Mouse (Mus musculus): ENCODE measurements around the gene Uaca. TPM values are rescaled to one million over a fixed set of nuclear protein-coding genes. Genes with fewer than 3 reads are reported as not detected.

The Uaca gene
- total RNA-seq (2012; rRNA removed) (0.17 and 0.34 TPM in 2 replicates), total RNA-seq (2014; rRNA removed) (not detected in 2 replicates), polyA plus RNA-seq (2012; ENCODE audit: insufficient read length, low read depth) (0.17 and 0.18 TPM in 2 replicates)

DNA sequence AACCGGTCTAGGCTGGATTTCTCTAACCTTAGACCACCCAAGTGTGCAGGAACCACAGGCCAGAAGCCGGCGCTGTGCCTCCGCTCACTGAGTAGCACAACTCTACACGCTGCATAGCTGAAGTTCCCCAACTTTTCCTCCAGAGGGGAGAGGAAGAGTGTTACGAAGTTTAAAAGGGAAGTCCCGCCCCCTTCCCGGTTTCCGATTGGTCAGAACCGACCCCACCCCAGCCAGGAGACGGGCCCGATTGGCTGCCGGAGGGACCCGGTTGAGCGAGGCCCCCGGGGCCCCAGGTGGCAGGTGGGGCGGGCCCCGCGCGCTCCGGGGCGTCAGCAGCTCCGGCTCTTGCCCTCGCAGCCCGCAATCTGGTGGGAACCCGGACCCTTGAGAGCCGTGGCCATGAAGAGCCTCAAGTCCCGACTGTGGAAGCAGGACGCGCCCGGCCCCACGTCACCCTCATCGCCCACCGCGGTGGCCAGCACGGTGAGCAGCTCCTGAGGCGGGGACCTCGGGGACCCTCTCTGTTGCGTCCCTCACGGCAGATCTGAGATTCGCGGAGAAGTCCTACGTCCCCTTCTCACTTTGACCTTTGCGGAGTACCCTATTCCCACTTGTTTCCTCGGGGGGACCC is at the start of gene Uaca:
TSS of gene Uaca (plus strand) at position 333 of the 631 bp plus-strand sequence.
- in situ Hi-C loops (cut with MboI; ENCODE audit: low pct_ligation_motif_present, low pct_unique_long_range_greater_than_20kb, low sequenced_read_pairs), result no loop called here
- H3K9me3 ChIP-seq (replicated peaks; ENCODE audit: low read length), result no peaks in the 10 kb centered on the region
- no peaks in the 10 kb centered on the region for H3K79me2 ChIP-seq (replicated peaks; ENCODE audit: control insufficient read depth, extremely low read depth, insufficient read depth, poor library complexity, severe bottlenecking)
- H3K27ac ChIP-seq (ENCODE audit: insufficient read depth, low read depth), result no peak within 1 kb of the TSS
- TF ChIP-seq NELFE (IDR thresholded peaks at IDR 0.05; ENCODE audit: low read depth, low read length), result no peak
- TF ChIP-seq TBP (conservative IDR thresholded peaks at IDR 0.05; ENCODE audit: low read depth, low read length), result no peak
- TF ChIP-seq ETS1 (conservative IDR thresholded peaks at IDR 0.05; ENCODE audit: low read depth, low read length), result no peak
- no peak for TF ChIP-seq GABPA (IDR thresholded peaks at IDR 0.05; ENCODE audit: insufficient replicate concordance, low read depth, low read length)
- TF ChIP-seq BHLHE40 (IDR thresholded peaks at IDR 0.05; ENCODE audit: low read depth, low read length), result no peak
- no peak for TF ChIP-seq ELF1 (IDR thresholded peaks at IDR 0.05; ENCODE audit: low read depth, low read length)
- TF ChIP-seq ZKSCAN1 (IDR thresholded peaks at IDR 0.05; ENCODE audit: borderline replicate concordance, low read depth, low read length), result no peak
- TF ChIP-seq MAZ (IDR thresholded peaks at IDR 0.05; ENCODE audit: low read depth, low read length), result no peak
- no peak for TF ChIP-seq JUN (IDR thresholded peaks at IDR 0.05; ENCODE audit: insufficient read depth, low read depth, low read length)
- TF ChIP-seq JUND (conservative IDR thresholded peaks at IDR 0.05; ENCODE audit: low read depth, low read length), result no peak
- no peak for TF ChIP-seq RAD21 (IDR thresholded peaks at IDR 0.05; ENCODE audit: low read depth, low read length)
- TF ChIP-seq MEF2A (IDR thresholded peaks at IDR 0.05; ENCODE audit: borderline replicate concordance, low read depth, low read length), result no peak
- no peak for TF ChIP-seq MAX (IDR thresholded peaks at IDR 0.05; ENCODE audit: low read length)
- no peak for TF ChIP-seq KAT2A (IDR thresholded peaks at IDR 0.05; ENCODE audit: insufficient replicate concordance, low read length)
- TF ChIP-seq HCFC1 (IDR thresholded peaks at IDR 0.05; ENCODE audit: low read depth, low read length), result no peak
- no peak for TF ChIP-seq EP300 (IDR thresholded peaks at IDR 0.05; ENCODE audit: low read length)
- TF ChIP-seq USF1 (IDR thresholded peaks at IDR 0.05; ENCODE audit: low read depth, low read length), result no peak
- no peak for TF ChIP-seq ZMIZ1 (IDR thresholded peaks at IDR 0.05; ENCODE audit: low read depth, low read length)
- DNase-seq (ENCODE audit: extremely low read depth), result no peak
- H3K4me2 ChIP-seq (ENCODE audit: insufficient read depth, low read depth, poor library complexity, severe bottlenecking), result no peak within 1 kb of the TSS
- dilution Hi-C loops (cut with MboI; ENCODE audit: extremely low pct_ligation_motif_present, extremely low pct_unique_long_range_greater_than_20kb, low sequenced_read_pairs), result no loop called here
- H3K27me3 ChIP-seq (replicated peaks), result no peaks in the 10 kb centered on the region
- H3K4me1 ChIP-seq (ENCODE audit: control insufficient read depth in 1 of 2, insufficient read depth in 2 of 2), result no peaks in the 10 kb centered on the region
- no peak within 1 kb of the TSS for H3K4me3 ChIP-seq (replicated peaks in 1 of 3; ENCODE audit: low read depth in 2 of 3, low read length in 2 of 3, poor library complexity in 1 of 3)
- H3K36me3 ChIP-seq (replicated peaks in 1 of 2; ENCODE audit: control insufficient read depth in 1 of 2, insufficient read depth in 1 of 2, low read length in 1 of 2), result no peaks in the 10 kb centered on the region
- no peak within 1 kb of the TSS for H3K9ac ChIP-seq (ENCODE audit: insufficient read depth, low read depth)

DNA sequence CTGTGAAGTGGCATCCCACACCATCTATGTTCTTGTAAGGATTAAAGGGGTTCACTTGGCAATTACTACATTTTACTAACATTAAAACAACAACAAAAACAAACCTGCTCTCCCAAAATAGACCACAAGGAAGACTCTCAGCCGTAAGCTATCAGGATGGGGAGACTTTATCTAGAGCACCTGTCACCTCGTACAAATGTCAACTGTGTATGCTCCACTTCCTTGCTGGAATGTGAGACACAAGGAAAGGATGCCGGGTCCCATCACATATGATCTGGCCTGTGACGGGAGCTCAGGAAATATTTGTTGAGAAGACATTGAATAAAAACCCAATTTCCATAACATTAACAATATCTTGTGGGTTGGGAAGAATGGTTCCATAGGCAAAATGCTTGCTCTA is 49.4 kb upstream of the Uaca start:
- no peaks in the 10 kb centered on the region for H3K36me3 ChIP-seq (replicated peaks in 1 of 2; ENCODE audit: control insufficient read depth in 1 of 2, insufficient read depth in 1 of 2, low read length in 1 of 2)
- TF ChIP-seq SMC3 (IDR thresholded peaks at IDR 0.05; ENCODE audit: low read depth, low read length) (no peak), CTCF (conservative IDR thresholded peaks at IDR 0.05 in 1 of 2, IDR thresholded peaks at IDR 0.05 in 1 of 2; ENCODE audit: low read depth in 2 of 2, low read length in 2 of 2) (no peak), GABPA (IDR thresholded peaks at IDR 0.05; ENCODE audit: insufficient replicate concordance, low read depth, low read length) (no peak), USF2 (conservative IDR thresholded peaks at IDR 0.05; ENCODE audit: low read depth, low read length) (no peak), JUND (conservative IDR thresholded peaks at IDR 0.05; ENCODE audit: low read depth, low read length) (no peak), USF1 (IDR thresholded peaks at IDR 0.05; ENCODE audit: low read depth, low read length) (no peak), MAZ (IDR thresholded peaks at IDR 0.05; ENCODE audit: low read depth, low read length) (no peak), ZNF384 (IDR thresholded peaks at IDR 0.05; ENCODE audit: low read depth, low read length) (no peak), MAX (IDR thresholded peaks at IDR 0.05; ENCODE audit: low read length) (no peak), MEF2A (IDR thresholded peaks at IDR 0.05; ENCODE audit: borderline replicate concordance, low read depth, low read length) (no peak), NELFE (IDR thresholded peaks at IDR 0.05; ENCODE audit: low read depth, low read length) (no peak), MXI1 (IDR thresholded peaks at IDR 0.05; ENCODE audit: low read depth, low read length) (no peak), BHLHE40 (IDR thresholded peaks at IDR 0.05; ENCODE audit: low read depth, low read length) (no peak), ELF1 (IDR thresholded peaks at IDR 0.05; ENCODE audit: low read depth, low read length) (no peak), NRF1 (IDR thresholded peaks at IDR 0.05; ENCODE audit: low read depth, low read length) (no peak), POLR2AphosphoS2 (IDR thresholded peaks at IDR 0.05; ENCODE audit: low read depth, low read length) (no peak), SIN3A (IDR thresholded peaks at IDR 0.05; ENCODE audit: low read length) (no peak)
- in situ Hi-C loops (cut with MboI; ENCODE audit: low pct_ligation_motif_present, low pct_unique_long_range_greater_than_20kb, low sequenced_read_pairs), result no loop called here
- no peaks in the 10 kb centered on the region for H3K27me3 ChIP-seq (replicated peaks)
- no peak overlapping the region for H3K9ac ChIP-seq (ENCODE audit: insufficient read depth, low read depth)
- no peak overlapping the region for H3K27ac ChIP-seq (ENCODE audit: insufficient read depth, low read depth)
- no peaks in the 10 kb centered on the region for H3K4me1 ChIP-seq (ENCODE audit: control insufficient read depth in 1 of 2, insufficient read depth in 2 of 2)
- no peak overlapping the region for H3K4me2 ChIP-seq (ENCODE audit: insufficient read depth, low read depth, poor library complexity, severe bottlenecking)
- DNase-seq (ENCODE audit: extremely low read depth), result no peak
- H3K4me3 ChIP-seq (replicated peaks in 1 of 3; ENCODE audit: low read depth in 2 of 3, low read length in 2 of 3, poor library complexity in 1 of 3), result no peak overlapping the region
- dilution Hi-C loops (cut with MboI; ENCODE audit: extremely low pct_ligation_motif_present, extremely low pct_unique_long_range_greater_than_20kb, low sequenced_read_pairs), result no loop called here
- no peaks in the 10 kb centered on the region for H3K79me2 ChIP-seq (replicated peaks; ENCODE audit: control insufficient read depth, extremely low read depth, insufficient read depth, poor library complexity, severe bottlenecking)
- H3K9me3 ChIP-seq (replicated peaks; ENCODE audit: low read length), result peaks cover 3% of the 10 kb centered on the region
